Mouse (Mus musculus) hindbrain, embryonic 13.5 days (tissue): Measurements from ENCODE around the gene Srp14. TPM values are rescaled to one million over a fixed set of nuclear protein-coding genes. Genes with fewer than 3 reads are reported as not detected.

ENCODE experiments used
- ATAC-seq: fragments of 200-750 bp; cut with Nextera tagmentation; 2 replicates; pipeline ENCODE4 v1.8.0; 2017; ENCODE audit warnings: moderate TSS enrichment; ENCODE audit not compliant: low FRiP score
- H3K27ac ChIP-seq: fragments of 300-500 bp; sonication (generic); 2 replicates; pipeline ENCODE4 v1.5.1; 2015; ENCODE audit warnings: inconsistent platforms, mild to moderate bottlenecking, moderate library complexity
- H3K27me3 ChIP-seq: fragments of 300-500 bp; sonication (generic); 2 replicates; pipeline ENCODE4 v1.6.1; 2015; ENCODE audit warnings: mild to moderate bottlenecking, inconsistent platforms
- H3K36me3 ChIP-seq: fragments of 300-500 bp; sonication (generic); 2 replicates; pipeline ENCODE4 v1.6.1; 2015; ENCODE audit warnings: mild to moderate bottlenecking, inconsistent platforms
- H3K4me1 ChIP-seq: fragments of 300-500 bp; sonication (generic); replicated peaks from 2 replicates; pipeline ENCODE4 v1.6.1; 2015; ENCODE audit warnings: inconsistent platforms
- H3K4me2 ChIP-seq: fragments of 300-500 bp; sonication (generic); 2 replicates; pipeline ENCODE4 v1.6.1; 2015; ENCODE audit warnings: inconsistent platforms, mild to moderate bottlenecking, moderate library complexity
- H3K4me3 ChIP-seq: fragments of 300-500 bp; sonication (generic); 2 replicates; pipeline ENCODE4 v1.5.1; 2015; ENCODE audit warnings: mild to moderate bottlenecking, inconsistent platforms
- H3K9ac ChIP-seq: fragments of 300-500 bp; sonication (generic); 2 replicates; pipeline ENCODE4 v1.6.1; 2015; ENCODE audit warnings: mild to moderate bottlenecking, inconsistent platforms
- H3K9me3 ChIP-seq: fragments of 300-500 bp; sonication (generic); 2 replicates; pipeline ENCODE4 v1.6.1; 2016; ENCODE audit warnings: inconsistent platforms
- WGBS: fragments of 180-500 bp; shearing (Covaris S2); methylation state at CpG from one replicate; pipeline ENCODE4 v1.1.7; 2015; 5-methylcytosine and 5-hydroxymethylcytosine counted together
- polyA plus RNA-seq: library from polyadenylated mRNA; unstranded; fragments of >200 nt; fragmentation: Nextera tagmentation; extraction: Ambion mirVana; gene quantifications from 2 replicates; pipeline ENCODE4 v1.2.1, GENCODE M21; 2015

Srp14 gene
- polyA plus RNA-seq, 1 experiment from 2014 or later = 376 TPM

DNA sequence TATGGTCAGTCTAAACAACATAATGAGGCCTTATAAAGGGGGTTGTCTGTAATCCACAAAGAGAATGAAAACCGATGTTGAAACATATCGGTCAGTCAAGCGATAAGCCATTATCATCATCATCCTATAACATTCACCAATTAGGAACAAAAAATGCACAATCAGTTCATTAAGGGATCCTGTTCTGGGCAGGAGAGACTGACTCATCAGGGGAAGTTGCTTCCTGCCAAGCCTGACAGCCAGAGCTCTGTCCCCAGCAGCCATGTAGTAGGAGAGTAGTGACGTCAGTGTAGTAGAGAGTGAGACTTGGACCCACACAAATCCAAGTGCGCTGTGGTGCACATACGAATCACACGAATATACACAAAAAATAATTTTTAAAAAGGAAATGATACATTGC lies 27.6 kb upstream of the Srp14 start:
- Histone ChIP-seq H3K4me1 (peaks cover 21% of the 10 kb centered on the region), H3K27ac (no peak overlapping the region), H3K4me2 (no peak overlapping the region), H3K36me3 (no peaks in the 10 kb centered on the region), H3K4me3 (no peak overlapping the region), H3K9me3 (no peaks in the 10 kb centered on the region), H3K9ac (no peak overlapping the region), H3K27me3 (peaks cover 16% of the 10 kb centered on the region)
- 90% methylated on average over 7 of the region's 7 CpGs for whole genome bisulfite sequencing
- ATAC-seq = no peak

GRCm38 (mm10) chr2:118500191-118500590 lies 20.7 kb upstream of the Srp14 start:
- 83% methylated on average over 2 of the region's 2 CpGs for WGBS
- H3K4me1 ChIP-seq = peaks cover 18% of the 10 kb centered on the region
- H3K36me3 ChIP-seq = no peaks in the 10 kb centered on the region
- H3K27me3 ChIP-seq = 0 out of 2 replicates have a peak, but pooled peaks cover 1% of the 10 kb centered on the region
- H3K27ac ChIP-seq = no peak overlapping the region
- no peaks in the 10 kb centered on the region for H3K9me3 ChIP-seq
- H3K4me2 ChIP-seq = no peak overlapping the region
- no peak overlapping the region for H3K4me3 ChIP-seq
- ATAC-seq = no peak
- H3K9ac ChIP-seq = no peak overlapping the region

DNA sequence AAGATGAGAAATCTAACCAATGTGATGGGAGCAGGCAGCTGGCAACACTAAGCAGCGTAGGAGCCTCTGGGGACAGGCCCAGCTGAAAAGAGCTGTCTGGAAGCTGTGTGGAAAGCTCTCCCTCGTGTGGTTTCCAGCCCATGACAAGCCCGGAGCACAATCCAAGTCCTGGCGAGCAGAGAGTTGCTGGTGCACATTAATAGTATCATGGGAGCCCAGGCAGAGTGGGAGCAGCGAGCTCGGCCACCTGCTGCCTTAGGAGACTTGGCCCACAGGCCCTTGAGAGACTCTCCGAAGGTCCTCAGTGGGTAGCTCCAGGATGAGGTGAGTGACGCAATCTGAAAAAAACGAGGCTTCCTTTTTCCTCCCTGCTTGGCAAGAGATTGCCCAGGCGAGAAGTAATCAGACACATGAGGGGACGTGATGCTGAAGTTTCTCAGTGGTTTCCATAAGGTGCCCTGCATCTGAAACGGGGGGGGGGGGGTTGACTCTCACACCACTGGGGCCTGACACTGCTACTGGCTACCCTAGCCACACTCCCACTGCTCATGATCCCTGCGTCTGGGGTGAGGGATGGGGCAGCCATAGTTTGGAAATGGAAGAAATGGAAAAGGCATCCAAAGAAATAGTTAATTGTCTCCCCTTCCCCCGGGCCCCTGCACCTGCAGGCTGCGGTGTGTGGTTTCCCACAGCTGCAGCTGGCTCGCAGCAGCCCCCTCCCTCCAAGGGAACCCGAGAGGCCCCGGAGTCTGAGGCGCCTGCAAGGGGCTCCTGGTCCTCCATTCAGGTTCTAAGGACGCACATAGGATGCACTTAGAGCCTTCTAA lies 19.8 kb upstream of the Srp14 start:
- ATAC-seq = peak; percentile 46; the same call in 1 of the 2 replicates
- Histone ChIP-seq H3K9ac (peak overlapping the region; percentile 8; the same call in 1 of the 2 replicates), H3K4me2 (no peak overlapping the region), H3K9me3 (no peaks in the 10 kb centered on the region), H3K27me3 (no peaks in the 10 kb centered on the region), H3K4me1 (peaks cover 18% of the 10 kb centered on the region), H3K36me3 (no peaks in the 10 kb centered on the region), H3K4me3 (no peak overlapping the region), H3K27ac (no peak overlapping the region; the same call in 1 of the 2 replicates)
- 43% methylated on average over 20 of the region's 20 CpGs for WGBS

DNA sequence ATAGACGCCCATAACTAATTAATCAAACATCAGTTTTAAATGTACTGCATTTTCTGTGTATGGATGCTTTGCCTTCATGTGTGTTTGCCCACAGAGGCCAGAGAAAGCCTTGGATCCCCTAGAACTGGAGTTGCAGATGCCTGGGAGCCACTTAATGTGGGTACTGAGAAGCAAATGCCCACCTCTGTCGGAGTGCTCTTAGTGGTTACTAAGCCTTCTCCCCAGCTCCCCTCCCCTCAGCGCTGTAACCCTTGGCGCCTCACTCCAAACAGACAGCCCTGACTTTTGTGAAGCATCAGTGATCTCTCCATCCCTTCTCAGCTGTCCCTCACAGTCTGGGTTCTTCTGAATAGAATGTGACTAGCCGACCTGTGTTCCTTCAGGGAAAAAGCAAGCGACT lies 19.0 kb upstream of the Srp14 start:
- no peak for ATAC-seq
- no peak overlapping the region for H3K4me3 ChIP-seq
- peaks cover 18% of the 10 kb centered on the region for H3K4me1 ChIP-seq
- H3K9ac ChIP-seq = no peak overlapping the region
- no peak overlapping the region for H3K27ac ChIP-seq
- H3K27me3 ChIP-seq = no peaks in the 10 kb centered on the region
- no peak overlapping the region for H3K4me2 ChIP-seq
- 83% methylated on average over 6 of the region's 6 CpGs for WGBS
- H3K36me3 ChIP-seq = no peaks in the 10 kb centered on the region
- H3K9me3 ChIP-seq = no peaks in the 10 kb centered on the region

GRCm38 (mm10) chr2:118497890-118498289 lies 18.4 kb upstream of the Srp14 start:
- Histone ChIP-seq H3K4me1 (peaks cover 18% of the 10 kb centered on the region), H3K27ac (no peak overlapping the region), H3K9me3 (no peaks in the 10 kb centered on the region), H3K27me3 (no peaks in the 10 kb centered on the region), H3K9ac (no peak overlapping the region), H3K4me3 (no peak overlapping the region), H3K36me3 (no peaks in the 10 kb centered on the region), H3K4me2 (no peak overlapping the region)
- ATAC-seq = no peak
- 82% methylated on average over 5 of the region's 5 CpGs for WGBS

DNA sequence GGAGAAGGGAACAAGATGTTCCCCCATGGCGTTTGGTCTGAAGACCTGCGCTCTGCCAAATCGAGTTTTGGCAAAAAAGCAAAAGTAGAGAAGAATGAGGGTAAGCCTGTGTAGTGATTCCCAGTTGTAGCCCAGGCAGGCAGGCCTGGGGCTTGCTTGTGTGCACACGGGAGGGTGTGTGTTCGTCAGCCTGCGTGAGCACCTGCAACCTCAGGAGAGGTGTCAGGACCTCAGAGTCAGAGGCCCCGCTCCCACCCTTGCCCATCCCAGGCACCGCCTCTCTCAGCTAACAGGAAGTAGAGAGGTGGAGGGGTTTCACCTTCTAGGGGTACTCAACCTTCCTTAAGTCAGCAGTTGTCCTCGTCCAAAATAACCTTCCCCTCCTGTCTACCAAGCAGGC lies 15.5 kb upstream of the Srp14 start:
- 73% methylated on average over 9 of the region's 9 CpGs for WGBS
- H3K9ac ChIP-seq = no peak overlapping the region
- no peak for ATAC-seq

GRCm38 (mm10) chr2:118491741-118492395 lies 12.4 kb upstream of the Srp14 start:
- H3K27ac ChIP-seq = no peak overlapping the region
- no peaks in the 10 kb centered on the region for H3K36me3 ChIP-seq
- H3K27me3 ChIP-seq = no peaks in the 10 kb centered on the region
- H3K4me1 ChIP-seq = peaks cover 12% of the 10 kb centered on the region; the same call in 1 of the 2 replicates
- no peak for ATAC-seq
- H3K4me2 ChIP-seq = no peak overlapping the region
- WGBS = 81% methylated on average over 4 of the region's 4 CpGs
- H3K9ac ChIP-seq = no peak overlapping the region
- no peaks in the 10 kb centered on the region for H3K9me3 ChIP-seq
- no peak overlapping the region for H3K4me3 ChIP-seq

More for the DNA sequence above, 15.5 kb upstream of the Srp14 start:
- Histone ChIP-seq H3K4me1 (peaks cover 27% of the 10 kb centered on the region), H3K9me3 (no peaks in the 10 kb centered on the region), H3K4me3 (no peak overlapping the region), H3K4me2 (no peak overlapping the region), H3K36me3 (no peaks in the 10 kb centered on the region), H3K27me3 (no peaks in the 10 kb centered on the region), H3K27ac (no peak overlapping the region)

- Histone ChIP-seq H3K9ac (no peak overlapping the region), H3K27me3 (no peaks in the 10 kb centered on the region; the same call in 1 of the 2 replicates), H3K9me3 (no peaks in the 10 kb centered on the region), H3K36me3 (no peaks in the 10 kb centered on the region), H3K4me3 (no peak overlapping the region), H3K27ac (0 out of 2 replicates have a peak overlapping the region, but pooled peaks have one; percentile 18), H3K4me2 (no peak overlapping the region), H3K4me1 (peaks cover 12% of the 10 kb centered on the region; the same call in 1 of the 2 replicates)
- ATAC-seq = no peak
- WGBS = 62% methylated on average over 5 of the region's 5 CpGs
Measured at GRCm38 (mm10) chr2:118491281-118491731, 11.8 kb upstream of the Srp14 start.

- Histone ChIP-seq H3K36me3 (no peaks in the 10 kb centered on the region), H3K4me3 (no peak overlapping the region), H3K9me3 (no peaks in the 10 kb centered on the region), H3K27ac (0 out of 2 replicates have a peak overlapping the region, but pooled peaks have one; percentile 18), H3K9ac (no peak overlapping the region), H3K4me1 (peaks cover 12% of the 10 kb centered on the region; the same call in 1 of the 2 replicates), H3K27me3 (no peaks in the 10 kb centered on the region; the same call in 1 of the 2 replicates), H3K4me2 (no peak overlapping the region)
- WGBS = 55% methylated on average over 12 of the region's 12 CpGs
- ATAC-seq = no peak
Measured at GRCm38 (mm10) chr2:118490241-118491091, 11.0 kb upstream of the Srp14 start.

DNA sequence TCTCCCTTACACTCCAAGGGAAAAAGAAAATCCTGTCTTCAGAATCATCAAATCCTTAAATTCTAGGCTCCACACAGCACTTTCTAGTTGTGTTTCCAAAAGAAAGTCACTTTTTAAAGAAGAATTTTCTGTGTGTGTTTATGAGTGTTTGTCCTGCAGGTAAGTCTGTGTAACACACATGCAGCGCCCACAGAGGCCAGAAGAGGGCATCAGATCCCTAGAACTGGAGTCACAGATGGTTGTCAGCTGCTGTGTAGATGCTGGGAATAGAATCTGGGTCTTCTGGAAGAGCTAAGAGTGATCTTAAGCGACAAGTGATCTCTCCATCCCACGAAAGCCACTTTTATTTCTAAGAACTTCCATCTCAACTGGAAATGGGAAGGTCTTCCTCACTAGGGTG lies 8.3 kb upstream of the Srp14 start:
- Histone ChIP-seq H3K4me3 (no peak overlapping the region), H3K9me3 (no peaks in the 10 kb centered on the region), H3K27ac (no peak overlapping the region), H3K4me2 (no peak overlapping the region), H3K4me1 (peaks cover 12% of the 10 kb centered on the region; the same call in 1 of the 2 replicates), H3K36me3 (no peaks in the 10 kb centered on the region), H3K9ac (no peak overlapping the region), H3K27me3 (no peaks in the 10 kb centered on the region; the same call in 1 of the 2 replicates)
- ATAC-seq = no peak
- WGBS = 73% methylated on average over 3 of the region's 3 CpGs

DNA sequence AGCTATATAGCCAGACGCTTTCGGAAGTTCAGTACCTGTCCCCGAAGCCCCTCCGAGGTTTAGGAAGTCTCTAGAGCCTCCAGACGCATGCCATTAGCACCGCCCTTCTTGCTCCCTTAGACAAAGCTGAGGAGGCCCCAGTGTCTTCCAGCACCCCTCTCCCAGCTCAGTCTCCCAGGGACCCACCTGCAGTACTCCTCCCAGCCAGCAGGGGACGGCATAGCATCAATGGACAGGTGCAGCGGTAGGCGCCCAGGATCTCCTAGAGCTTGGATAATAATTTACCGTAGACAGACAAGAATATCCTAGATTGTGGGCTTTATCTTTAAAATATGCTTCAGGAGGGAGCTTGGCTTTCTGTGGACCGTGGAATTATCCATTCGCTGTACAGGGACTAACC lies 7.4 kb upstream of the Srp14 start:
- WGBS = 14% methylated on average over 12 of the region's 12 CpGs
- Histone ChIP-seq H3K27me3 (no peaks in the 10 kb centered on the region; the same call in 1 of the 2 replicates), H3K4me3 (no peak overlapping the region), H3K27ac (no peak overlapping the region), H3K36me3 (no peaks in the 10 kb centered on the region), H3K9ac (no peak overlapping the region), H3K9me3 (no peaks in the 10 kb centered on the region), H3K4me1 (peaks cover 12% of the 10 kb centered on the region; the same call in 1 of the 2 replicates), H3K4me2 (no peak overlapping the region)
- no peak for ATAC-seq

DNA sequence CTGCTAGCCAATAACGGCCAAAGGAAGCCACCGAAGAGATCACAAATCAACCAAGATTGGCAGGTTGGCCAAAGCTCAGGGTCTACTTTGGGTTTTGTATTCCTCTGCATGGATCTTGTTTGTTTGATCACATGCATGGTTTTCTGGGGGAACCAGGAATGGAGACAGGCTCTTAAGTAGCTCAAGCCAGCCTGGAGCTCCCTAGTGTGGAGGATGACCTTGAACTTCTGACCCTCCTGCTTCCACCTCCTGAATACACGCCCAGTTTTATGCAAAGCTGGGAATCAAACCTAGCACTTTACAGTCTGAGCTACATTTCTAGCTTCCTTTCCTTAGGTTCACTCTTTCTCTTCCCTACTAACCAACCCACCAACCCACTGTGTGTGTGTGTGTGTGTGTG lies 5.9 kb upstream of the Srp14 start:
- no peak overlapping the region for H3K4me3 ChIP-seq
- H3K9ac ChIP-seq = no peak overlapping the region
- H3K27me3 ChIP-seq = no peaks in the 10 kb centered on the region; the same call in 1 of the 2 replicates
- H3K4me2 ChIP-seq = no peak overlapping the region
- peaks cover 4% of the 10 kb centered on the region; the same call in 1 of the 2 replicates for H3K4me1 ChIP-seq
- no peak overlapping the region for H3K27ac ChIP-seq
- no peak for ATAC-seq
- H3K9me3 ChIP-seq = no peaks in the 10 kb centered on the region
- no peaks in the 10 kb centered on the region for H3K36me3 ChIP-seq
- 83% methylated on average over 3 of the region's 3 CpGs for WGBS
